Mouse (Mus musculus) cortical plate, adult 2 months (tissue): Measurements from ENCODE around the gene Prkce. TPM values are rescaled to one million over a fixed set of nuclear protein-coding genes. Genes with fewer than 3 reads are reported as not detected.

Experiments used
- H3K27ac ChIP-seq: fragments of 200-500 bp; 2 replicates; pipeline ENCODE4 v1.5.1; 2012; ENCODE audit warnings: low read length, control low read depth, inconsistent platforms; ENCODE audit not compliant: insufficient read depth
- H3K4me1 ChIP-seq: fragments of 200-500 bp; 2 replicates; pipeline ENCODE4 v1.6.1; 2011; ENCODE audit warnings: low read length; ENCODE audit not compliant: control insufficient read depth, insufficient read depth
- H3K4me3 ChIP-seq: fragments of 200-500 bp; 2 replicates; pipeline ENCODE4 v1.5.1; 2011; ENCODE audit warnings: mild to moderate bottlenecking, low read length, control low read depth; ENCODE audit not compliant: insufficient read depth
- CTCF ChIP-seq: fragments of 200-500 bp; IDR thresholded peaks from 2 replicates; pipeline ENCODE4 v1.5.1; 2011; ENCODE audit warnings: mild to moderate bottlenecking, control low read depth, low read length; ENCODE audit not compliant: insufficient read depth; ENCODE audit errors: extremely low read depth
- POLR2A ChIP-seq: fragments of 200-500 bp; IDR thresholded peaks from 2 replicates; pipeline ENCODE4 v1.6.1; 2011; ENCODE audit warnings: mild to moderate bottlenecking, low read length, control low read depth; ENCODE audit not compliant: insufficient read depth; ENCODE audit errors: extremely low read depth
- polyA plus RNA-seq: library from polyadenylated mRNA; depleted of rRNA; stranded (reverse); fragments of >200 nt; gene quantifications from 2 replicates; pipeline ENCODE4 v1.2.3, GENCODE M21; 2012

The Prkce gene
- polyA plus RNA-seq, 1 experiment = 83.7 TPM

DNA sequence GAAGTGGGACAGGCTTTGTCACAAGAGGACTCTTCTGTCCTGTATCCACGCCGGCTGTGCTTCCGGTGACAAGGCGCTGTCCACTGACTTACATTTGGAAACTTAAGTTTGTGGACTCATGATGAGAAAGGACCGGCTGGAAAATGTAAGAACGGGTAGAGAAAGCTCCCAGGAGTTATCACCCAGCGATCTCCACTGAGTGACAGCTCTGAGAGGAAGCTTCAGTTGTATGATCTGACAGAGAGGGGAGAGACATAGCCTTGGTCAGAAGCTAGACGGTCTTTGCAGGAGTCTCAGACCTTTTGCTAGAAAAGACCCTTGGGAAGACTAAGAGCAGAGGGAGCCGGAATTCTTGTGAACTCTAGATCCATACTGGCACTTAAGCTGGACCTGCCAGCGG lies 322.2 kb downstream of the Prkce start:
- Histone ChIP-seq H3K4me3 (no peak overlapping the region), H3K4me1 (no peaks in the 10 kb centered on the region), H3K27ac (no peak overlapping the region)
- TF ChIP-seq POLR2A (no peak), CTCF (no peak)

DNA sequence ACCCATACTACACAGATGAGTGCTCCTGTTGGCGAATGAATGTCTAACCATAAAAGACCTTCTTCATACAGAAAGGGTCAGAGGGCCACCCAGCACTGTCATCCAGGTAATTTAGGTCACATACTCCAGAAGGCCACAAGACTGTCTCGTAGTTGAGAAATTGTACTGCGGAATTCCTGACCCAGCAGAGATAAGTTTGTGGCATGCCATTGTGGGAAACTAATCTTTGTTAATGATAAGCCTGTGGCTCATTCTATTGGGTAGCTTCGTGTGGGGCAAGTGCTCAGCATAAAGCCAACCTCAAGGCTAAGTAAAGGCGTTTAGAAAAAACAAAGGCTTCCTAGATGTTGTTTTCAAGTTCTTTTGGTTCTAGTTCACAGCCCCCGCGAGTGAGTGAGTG lies 324.8 kb downstream of the Prkce start:
- Histone ChIP-seq H3K4me3 (no peak overlapping the region), H3K27ac (no peak overlapping the region), H3K4me1 (no peaks in the 10 kb centered on the region)
- TF ChIP-seq POLR2A (no peak), CTCF (no peak)

DNA sequence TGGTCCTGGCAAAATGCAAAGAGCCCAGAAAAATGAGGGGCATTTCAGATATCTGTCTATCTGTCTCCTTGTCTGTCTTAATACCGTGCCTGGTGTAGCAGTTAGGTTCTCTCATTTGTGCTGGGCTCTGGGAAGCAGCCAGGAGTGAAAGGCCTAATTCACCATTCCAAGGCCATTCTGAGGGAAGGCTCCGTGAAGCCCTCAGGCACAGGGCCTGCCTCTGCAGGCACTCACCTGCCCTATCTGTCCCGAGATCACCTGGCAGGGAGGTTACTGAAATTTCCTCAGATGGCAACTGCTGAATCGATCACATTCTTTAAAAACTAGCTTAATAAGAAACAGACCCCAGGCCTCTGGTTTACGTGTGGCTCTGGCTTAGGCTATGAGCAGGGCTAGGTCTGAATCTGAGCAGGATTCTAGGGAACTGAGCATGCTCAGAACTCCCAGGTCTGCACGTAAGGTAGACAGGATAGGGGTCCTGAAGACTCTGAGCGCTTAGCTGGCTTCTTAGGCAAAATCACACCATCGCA lies 326.4 kb downstream of the Prkce start:
- Histone ChIP-seq H3K4me1 (no peaks in the 10 kb centered on the region), H3K4me3 (no peak overlapping the region), H3K27ac (no peak overlapping the region)
- no peak for TF ChIP-seq POLR2A
- no peak for TF ChIP-seq CTCF

DNA sequence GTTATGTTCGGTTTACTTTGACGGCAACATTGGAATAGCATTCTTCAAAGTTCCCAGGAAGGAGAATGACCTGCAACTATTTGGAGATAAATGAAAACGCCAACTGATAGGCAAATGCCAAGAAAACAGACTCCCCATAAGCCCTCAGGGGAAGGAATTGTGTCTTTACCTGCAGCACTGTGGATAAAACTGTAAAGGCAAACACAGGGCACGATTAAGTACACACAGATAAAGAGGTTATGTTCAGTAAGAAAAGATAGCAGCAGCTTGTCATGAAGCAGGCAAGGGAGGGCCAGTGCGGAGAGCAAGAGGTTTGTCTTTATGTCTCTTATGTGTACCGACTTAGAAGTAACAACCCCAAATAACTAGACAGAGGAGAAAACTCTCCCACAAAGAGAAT lies 326.9 kb downstream of the Prkce start:
- no peak overlapping the region for H3K4me3 ChIP-seq
- no peak overlapping the region for H3K27ac ChIP-seq
- no peaks in the 10 kb centered on the region for H3K4me1 ChIP-seq
- TF ChIP-seq POLR2A = no peak
- TF ChIP-seq CTCF = no peak

DNA sequence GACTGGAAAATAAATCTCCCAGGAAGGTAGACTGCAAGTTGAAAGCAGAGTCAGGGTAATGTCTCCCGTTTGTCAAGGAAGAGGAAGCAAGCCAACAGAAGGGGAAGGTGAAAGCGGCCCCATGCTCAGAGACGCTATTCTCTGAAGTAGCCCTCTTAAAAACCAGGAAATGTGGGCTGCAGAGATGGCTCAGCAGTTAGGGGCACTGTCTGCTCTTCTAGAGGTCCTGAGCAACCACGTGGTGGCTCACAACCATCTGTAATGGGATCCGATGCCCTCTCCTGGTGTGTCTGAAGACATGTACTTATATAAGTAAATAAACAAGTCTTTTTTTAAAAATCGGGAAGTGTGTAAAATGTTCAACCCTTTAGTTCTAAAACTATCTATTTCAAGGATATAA lies 327.3 kb downstream of the Prkce start:
- H3K4me1 ChIP-seq = no peaks in the 10 kb centered on the region
- H3K27ac ChIP-seq = no peak overlapping the region
- no peak overlapping the region for H3K4me3 ChIP-seq
- TF ChIP-seq CTCF (no peak), POLR2A (no peak)

DNA sequence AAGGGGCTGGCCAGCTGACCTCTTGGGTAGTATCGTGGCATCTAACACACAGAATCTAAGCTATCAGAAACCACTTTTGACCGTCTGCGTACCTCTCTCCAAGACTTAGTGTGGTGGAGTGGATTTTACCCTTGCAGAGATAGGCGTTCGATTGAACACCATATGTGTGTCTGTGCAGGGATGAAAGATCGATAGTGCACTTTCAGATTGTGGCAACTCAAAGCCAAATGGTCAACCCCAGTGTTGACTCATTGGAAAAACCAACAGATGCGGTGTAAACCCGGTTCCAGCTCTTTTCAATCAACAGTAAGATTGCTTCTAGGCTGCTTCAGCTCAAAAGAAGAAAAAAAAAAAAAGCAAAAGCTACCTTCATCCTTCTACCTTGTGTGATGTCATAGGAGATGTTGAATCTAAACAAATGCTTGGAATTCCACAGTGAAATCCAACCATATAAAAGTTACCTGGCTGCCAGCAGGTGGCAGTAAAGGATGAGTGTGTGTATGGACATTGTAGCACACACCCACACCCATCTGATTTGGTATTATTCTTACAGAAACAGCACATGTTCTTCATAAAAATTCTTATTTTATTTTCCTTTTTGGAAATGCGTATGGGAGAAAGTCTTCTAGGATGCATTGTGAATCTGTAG lies 328.7 kb downstream of the Prkce start:
- H3K4me1 ChIP-seq = no peaks in the 10 kb centered on the region
- no peak overlapping the region for H3K4me3 ChIP-seq
- H3K27ac ChIP-seq = no peak overlapping the region
- TF ChIP-seq CTCF = peak; percentile 66
- TF ChIP-seq POLR2A = no peak

GRCm38 (mm10) chr17:86497302-86497701 lies 329.7 kb downstream of the Prkce start:
- no peak overlapping the region for H3K27ac ChIP-seq
- H3K4me3 ChIP-seq = no peak overlapping the region
- TF ChIP-seq POLR2A (no peak), CTCF (no peak)
- no peaks in the 10 kb centered on the region for H3K4me1 ChIP-seq

GRCm38 (mm10) chr17:86499359-86500045 lies 331.9 kb downstream of the Prkce start:
- TF ChIP-seq POLR2A = no peak

DNA sequence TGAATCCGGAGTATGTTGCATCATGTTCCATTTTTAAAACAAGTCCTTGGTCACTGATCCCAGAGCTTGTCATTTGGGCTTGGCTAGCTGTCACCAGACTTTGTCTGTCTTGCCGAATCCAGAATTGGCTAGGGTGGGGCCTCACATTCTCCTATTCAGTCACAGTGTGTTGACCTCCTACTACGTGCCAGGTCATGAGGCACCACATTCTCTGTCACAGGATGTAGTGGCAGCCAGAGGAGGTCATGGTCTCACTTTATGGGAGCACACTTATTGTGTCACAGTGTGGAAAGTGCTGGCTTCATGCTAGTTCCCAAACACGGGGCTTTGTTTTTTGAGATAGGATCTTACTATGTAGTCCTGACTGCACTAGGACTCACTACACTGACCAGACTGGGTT lies 333.8 kb downstream of the Prkce start:
- TF ChIP-seq CTCF (no peak), POLR2A (no peak)
- 0 out of 2 replicates have a peak, but pooled peaks cover 3% of the 10 kb centered on the region for H3K4me1 ChIP-seq

More at GRCm38 (mm10) chr17:86499359-86500045, 331.9 kb downstream of the Prkce start:
- no peaks in the 10 kb centered on the region for H3K4me1 ChIP-seq
- 0 out of 2 replicates have a peak overlapping the region, but pooled peaks have one; percentile 13 for H3K27ac ChIP-seq
- H3K4me3 ChIP-seq = no peak overlapping the region

DNA sequence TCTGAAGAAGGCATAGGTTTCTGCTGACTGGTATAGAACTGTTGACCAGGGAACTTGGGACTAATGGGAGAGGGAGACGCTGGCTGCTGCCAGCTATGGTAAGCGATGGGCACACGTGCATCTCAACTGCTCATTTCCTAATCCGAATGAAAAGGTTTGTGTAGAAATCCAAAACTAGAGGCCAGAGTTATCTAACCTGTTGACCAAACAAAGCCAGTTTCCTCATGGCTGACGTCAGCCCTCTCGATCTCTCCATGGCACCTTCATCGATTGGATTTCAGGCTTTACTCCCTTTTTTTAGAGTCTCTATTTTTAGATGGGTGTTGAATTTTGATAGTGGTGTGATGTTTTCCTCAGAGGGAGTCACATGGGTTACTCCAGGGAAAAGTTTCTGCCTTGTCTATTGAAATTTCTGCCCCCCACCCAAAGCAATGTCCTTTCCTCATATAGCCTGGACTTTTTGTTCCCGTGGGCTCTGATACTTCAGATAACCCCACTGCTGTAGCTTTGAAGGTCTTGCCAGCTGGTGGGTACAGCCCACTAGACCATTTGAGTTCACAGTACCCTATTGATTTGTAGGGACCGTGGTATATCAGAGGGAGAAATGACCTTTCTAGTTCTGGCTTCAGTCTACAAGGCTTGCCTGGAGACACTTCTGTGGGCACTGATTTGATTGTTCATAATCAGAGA lies 335.8 kb downstream of the Prkce start:
- H3K4me1 ChIP-seq = peaks cover 3% of the 10 kb centered on the region; the same call in 1 of the 2 replicates
- no peak overlapping the region for H3K27ac ChIP-seq
- H3K4me3 ChIP-seq = no peak overlapping the region
- TF ChIP-seq POLR2A = no peak
- TF ChIP-seq CTCF = no peak

More for the DNA sequence above, 333.8 kb downstream of the Prkce start:
- Histone ChIP-seq H3K4me3 (no peak overlapping the region), H3K27ac (no peak overlapping the region)

GRCm38 (mm10) chr17:86505183-86505631 lies 337.6 kb downstream of the Prkce start, which contains the start of gene Gm10309:
TSS of gene Gm10309 (minus strand) at chr17:86505232.
- no peak within 1 kb of the TSS for H3K27ac ChIP-seq
- TF ChIP-seq POLR2A = no peak
- H3K4me1 ChIP-seq = peaks cover 3% of the 10 kb centered on the region; the same call in 1 of the 2 replicates
- no peak within 1 kb of the TSS for H3K4me3 ChIP-seq
